Mouse (Mus musculus) C2C12 (cell line): ENCODE results near the gene Nrxn3.

Experiments
- CEBPB ChIP-seq: IDR thresholded peaks from one replicate; pipeline ENCODE4 v1.6.1; 2011; ENCODE audit warnings: low read depth, mild to moderate bottlenecking, control low read depth, moderate library complexity
- CTCF ChIP-seq: IDR thresholded peaks from one replicate; pipeline ENCODE4 v1.5.1; 2011; ENCODE audit not compliant: control insufficient read depth, insufficient read depth, insufficient read length
- FOSL1 ChIP-seq: IDR thresholded peaks from one replicate; pipeline ENCODE4 v1.8.0; 2011; ENCODE audit warnings: mild to moderate bottlenecking, low read length; ENCODE audit not compliant: poor library complexity, insufficient read depth, severe bottlenecking
- MAX ChIP-seq: IDR thresholded peaks from one replicate; pipeline ENCODE4 v1.6.1; 2011; ENCODE audit warnings: mild to moderate bottlenecking, control low read depth
- MYOD1 ChIP-seq: IDR thresholded peaks from one replicate; pipeline ENCODE4 v1.6.1; 2011; ENCODE audit warnings: low read depth; ENCODE audit not compliant: control insufficient read depth, insufficient read length
- MYOG ChIP-seq: IDR thresholded peaks from one replicate; pipeline ENCODE4 v1.6.1; 2011; ENCODE audit not compliant: control insufficient read depth, insufficient read length; ENCODE audit errors: extremely low read depth
- USF1 ChIP-seq: IDR thresholded peaks from one replicate; pipeline ENCODE4 v1.6.1; 2011; ENCODE audit warnings: low read depth, mild to moderate bottlenecking, control low read depth, moderate library complexity

DNA sequence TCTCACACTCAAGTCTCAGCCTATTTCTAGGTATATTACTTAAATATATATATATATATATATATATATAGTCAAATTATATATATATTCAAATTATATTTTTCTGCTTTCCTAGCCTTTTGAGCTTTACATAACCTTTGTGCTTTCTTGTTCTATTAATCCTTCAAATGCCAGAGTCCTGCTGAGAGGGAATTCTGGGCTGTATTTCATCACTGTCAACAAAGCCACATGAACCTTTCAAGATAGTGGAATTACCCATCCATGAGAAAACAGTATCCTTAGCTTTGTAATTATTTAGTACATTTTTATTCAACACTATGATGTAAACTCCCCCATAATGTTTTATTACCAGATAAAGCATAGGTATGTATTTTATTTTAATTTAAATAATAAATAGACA is 1144.4 kb downstream of the Nrxn3 start:
- TF ChIP-seq CTCF (no peak), MAX (no peak), CEBPB (no peak), MYOD1 (no peak), MYOG (no peak), USF1 (no peak), FOSL1 (no peak)
